ENCODE assay signal across 8 mouse cellular contexts in genomic region chr19:58942841-58943828, GRCm38 (mm10). TPM values are rescaled to one million over a fixed set of nuclear protein-coding genes. Genes with fewer than 3 reads are reported as not detected.
DNase-seq lines count a peak whose midpoint lies in the region; ATAC-seq and TF ChIP-seq lines count a peak whose summit lies in the region.

Eno4 (plus strand) TSS chr19:58943425.
Hspa12a (minus strand) TSS chr19:58943654.

- peak within 1 kb of the TSS; percentile 96 for H3K4me2 ChIP-seq in embryonic facial prominence, embryonic 15.5 days (replicated peaks)
- peak within 1 kb of the TSS; percentile 98 for H3K4me2 ChIP-seq in heart, embryonic 11.5 days
- peak within 1 kb of the TSS; percentile 96 for H3K4me2 ChIP-seq in kidney, embryonic 16.5 days (replicated peaks; ENCODE audit: low read depth, low read length)
- H3K4me2 ChIP-seq in myocyte (ENCODE audit: low read depth): peak within 1 kb of the TSS; percentile 75

- peak within 1 kb of the TSS; percentile 61 for H3K4me3 ChIP-seq in bone marrow, adult 2 months (replicated peaks; ENCODE audit: control insufficient read depth, low read depth, low read length)
- H3K4me3 ChIP-seq in embryonic facial prominence, embryonic 15.5 days (replicated peaks): peak within 1 kb of the TSS; percentile 67
- peak within 1 kb of the TSS; percentile 69 for H3K4me3 ChIP-seq in heart, embryonic 11.5 days (ENCODE audit: low read depth, low read length)
- H3K4me3 ChIP-seq in kidney, embryonic 16.5 days (ENCODE audit: low read length): peak within 1 kb of the TSS; percentile 67
- peak within 1 kb of the TSS; percentile 76 for H3K4me3 ChIP-seq in liver, adult 2 months (ENCODE audit: insufficient read depth, low read depth, low read length)
- H3K4me3 ChIP-seq in myocyte: peak within 1 kb of the TSS; percentile 83

- peak within 1 kb of the TSS; percentile 17 for H3ac ChIP-seq in myocyte (ENCODE audit: control insufficient read depth, insufficient read length)

- peak; percentile 97 for DNase-seq in 3T3-L1 (ENCODE audit: low read depth, low spot score)
- DNase-seq in liver, adult 2 months (ENCODE audit: extremely low read depth, low read depth, low spot score): peak; percentile 75
- DNase-seq in splenic B cell, adult 2 months (ENCODE audit: low read depth, low spot score): peak; percentile 94

- ATAC-seq in embryonic facial prominence, embryonic 15.5 days (ENCODE audit: insufficient number of reproducible peaks, low FRiP score, low TSS enrichment, low read depth): peak; percentile 98
- ATAC-seq in heart, embryonic 11.5 days (replicated peaks; ENCODE audit: insufficient number of reproducible peaks, low FRiP score, low TSS enrichment): peak; percentile 95
- ATAC-seq in kidney, embryonic 16.5 days (ENCODE audit: low FRiP score, low TSS enrichment): peak; percentile 97

- WGBS in bone marrow, adult 2 months: under 1% methylated on average over 65 of the region's 65 CpGs
- WGBS in embryonic facial prominence, embryonic 15.5 days: under 1% methylated on average over 65 of the region's 65 CpGs
- WGBS in heart, embryonic 11.5 days (ENCODE audit: insufficient replicate concordance): under 1% methylated on average over 61 of the region's 65 CpGs
- WGBS in kidney, embryonic 16.5 days: under 1% methylated on average over 65 of the region's 65 CpGs
- 1% methylated on average over 65 of the region's 65 CpGs for WGBS in liver, adult 2 months

- no peaks in the 10 kb centered on the region; the same call in 1 of the 2 replicates for H3K4me1 ChIP-seq in bone marrow, adult 2 months (ENCODE audit: control insufficient read depth, insufficient read depth, low read length)
- H3K4me1 ChIP-seq in embryonic facial prominence, embryonic 15.5 days: peaks cover 13% of the 10 kb centered on the region
- H3K4me1 ChIP-seq in heart, embryonic 11.5 days (ENCODE audit: control insufficient read depth, insufficient read depth, low read length): peaks cover 5% of the 10 kb centered on the region; the same call in 1 of the 2 replicates
- H3K4me1 ChIP-seq in kidney, embryonic 16.5 days (ENCODE audit: insufficient read depth, low read length): peaks cover 11% of the 10 kb centered on the region
- peaks cover 2% of the 10 kb centered on the region; the same call in 1 of the 2 replicates for H3K4me1 ChIP-seq in liver, adult 2 months (ENCODE audit: control insufficient read depth, insufficient read depth, low read length)

- H3K9me3 ChIP-seq in embryonic facial prominence, embryonic 15.5 days (replicated peaks): no peaks in the 10 kb centered on the region
- no peaks in the 10 kb centered on the region for H3K9me3 ChIP-seq in heart, embryonic 11.5 days (replicated peaks; ENCODE audit: control insufficient read depth, low read length)
- H3K9me3 ChIP-seq in kidney, embryonic 16.5 days (ENCODE audit: low read length): no peaks in the 10 kb centered on the region

- TF ChIP-seq CTCF in bone marrow, adult 2 months (IDR thresholded peaks at IDR 0.05; ENCODE audit: control insufficient read depth, insufficient read depth, low read length): no peak
- TF ChIP-seq CTCF in liver, adult 2 months (IDR thresholded peaks at IDR 0.05; ENCODE audit: low read depth, low read length): no peak

- H3K79me2 ChIP-seq in liver, adult 2 months (ENCODE audit: control insufficient read depth, insufficient read depth, low read length): no peaks in the 10 kb centered on the region
- H3K79me2 ChIP-seq in myocyte (ENCODE audit: control insufficient read depth, insufficient read depth): no peaks in the 10 kb centered on the region

- no peak within 1 kb of the TSS for H3K27ac ChIP-seq in bone marrow, adult 2 months (ENCODE audit: control insufficient read depth, insufficient read depth, low read depth, low read length, poor library complexity)
- H3K27ac ChIP-seq in embryonic facial prominence, embryonic 15.5 days (replicated peaks): peak within 1 kb of the TSS; percentile 70
- H3K27ac ChIP-seq in heart, embryonic 11.5 days (ENCODE audit: low read depth, low read length): peak within 1 kb of the TSS; percentile 63; the same call in 1 of the 2 replicates
- peak within 1 kb of the TSS; percentile 74 for H3K27ac ChIP-seq in kidney, embryonic 16.5 days (ENCODE audit: low read length)
- H3K27ac ChIP-seq in liver, adult 2 months (replicated peaks; ENCODE audit: insufficient read depth, low read depth, low read length): no peak within 1 kb of the TSS

- no peaks in the 10 kb centered on the region for H3K27me3 ChIP-seq in embryonic facial prominence, embryonic 15.5 days
- H3K27me3 ChIP-seq in heart, embryonic 11.5 days (ENCODE audit: control insufficient read depth, insufficient read depth, low read length): no peaks in the 10 kb centered on the region
- H3K27me3 ChIP-seq in kidney, embryonic 16.5 days (ENCODE audit: insufficient read depth, low read length): no peaks in the 10 kb centered on the region; the same call in 1 of the 2 replicates
- H3K27me3 ChIP-seq in liver, adult 2 months (ENCODE audit: control insufficient read depth, insufficient read depth, low read length): no peaks in the 10 kb centered on the region
- H3K27me3 ChIP-seq in myocyte (ENCODE audit: control insufficient read depth, insufficient read depth, insufficient read length): no peaks in the 10 kb centered on the region
- no peaks in the 10 kb centered on the region for H3K27me3 ChIP-seq in splenic B cell, adult 2 months (ENCODE audit: control insufficient read depth, insufficient read depth, low read length, poor library complexity, severe bottlenecking)

- no peaks in the 10 kb centered on the region for H3K36me3 ChIP-seq in embryonic facial prominence, embryonic 15.5 days
- H3K36me3 ChIP-seq in heart, embryonic 11.5 days (ENCODE audit: control insufficient read depth, insufficient read depth, low read length): no peaks in the 10 kb centered on the region
- H3K36me3 ChIP-seq in kidney, embryonic 16.5 days (ENCODE audit: insufficient read depth, low read length): no peaks in the 10 kb centered on the region
- H3K36me3 ChIP-seq in liver, adult 2 months (ENCODE audit: control insufficient read depth, insufficient read depth, low read length): no peaks in the 10 kb centered on the region
- H3K36me3 ChIP-seq in myocyte (ENCODE audit: control insufficient read depth, insufficient read depth): no peaks in the 10 kb centered on the region
- no peaks in the 10 kb centered on the region for H3K36me3 ChIP-seq in splenic B cell, adult 2 months (ENCODE audit: control insufficient read depth, insufficient read depth, low read length, poor library complexity, severe bottlenecking)

- H3K9ac ChIP-seq in embryonic facial prominence, embryonic 15.5 days: peak within 1 kb of the TSS; percentile 58
- H3K9ac ChIP-seq in heart, embryonic 11.5 days (ENCODE audit: low read depth, low read length): peak within 1 kb of the TSS; percentile 86
- peak within 1 kb of the TSS; percentile 83 for H3K9ac ChIP-seq in kidney, embryonic 16.5 days (replicated peaks; ENCODE audit: low read length)
- peak within 1 kb of the TSS; percentile 52 for H3K9ac ChIP-seq in liver, adult 2 months (ENCODE audit: low read depth, low read length)

- TF ChIP-seq POLR2A in bone marrow, adult 2 months (IDR thresholded peaks at IDR 0.05; ENCODE audit: borderline replicate concordance, control insufficient read depth, low read depth, low read length): peak; percentile 40; the same call in 1 of the 2 replicates
- TF ChIP-seq POLR2A in liver, adult 2 months (IDR thresholded peaks at IDR 0.05; ENCODE audit: extremely low read depth, insufficient read depth, low read length): peak; percentile 67
- TF ChIP-seq POLR2A in myocyte (IDR thresholded peaks at IDR 0.05; ENCODE audit: insufficient read length, low read depth): peak; percentile 92

TF ChIP-seq in myocyte, 11 proteins besides CTCF, POLR2A, EP300 and RAD21:
- TF ChIP-seq REST (IDR thresholded peaks at IDR 0.05; ENCODE audit: insufficient read depth, insufficient read length) (no peak), MYOD1 (IDR thresholded peaks at IDR 0.05; ENCODE audit: control insufficient read depth in 1 of 3, insufficient read length in 2 of 3, low read depth in 2 of 3) (peak in 1 of 3 experiments; percentile 38), E2F4 (IDR thresholded peaks at IDR 0.05; ENCODE audit: insufficient read depth) (no peak), MYOG (IDR thresholded peaks at IDR 0.05; ENCODE audit: control insufficient read depth in 1 of 3, insufficient read depth in 1 of 3, insufficient read length in 2 of 3, low read depth in 2 of 3) (peak in 1 of 3 experiments; percentile 21), POLR2AphosphoS2 (IDR thresholded peaks at IDR 0.05; ENCODE audit: insufficient read length, low read depth) (peak; percentile 91)

RNA-seq across cellular contexts. Expression of gene Eno4, which starts in this region (rescaled TPM):
- not detected in 2 replicates for polyA plus RNA-seq in bone marrow, adult 2 months (2011; ENCODE audit: insufficient read depth, insufficient read length, low replicate concordance, missing spikeins)
- 2.0 and 4.2 TPM in 2 replicates for polyA plus RNA-seq in embryonic facial prominence, embryonic 15.5 days (2015; fragmentation: Nextera tagmentation; extraction: Ambion mirVana)
- polyA plus RNA-seq in heart, embryonic 11.5 days (2014; fragmentation: Nextera tagmentation; extraction: Ambion mirVana): 0.35 and 0.42 TPM in 2 replicates
- polyA plus RNA-seq in kidney, embryonic 16.5 days (2015; fragmentation: Nextera tagmentation; extraction: Ambion mirVana): 0.64 and 0.85 TPM in 2 replicates
- total RNA-seq in liver, adult 2 months (2014; rRNA removed): not detected in 2 replicates
- polyA plus RNA-seq in liver, adult 2 months (2012; rRNA removed): 0.05 TPM in 1 of 2 replicates, not detected in the other
- polyA plus RNA-seq in myocyte (2012; fragmentation: generic; extraction: Trizol): 0.13 TPM

RNA-seq across cellular contexts. Expression of gene Hspa12a, which starts in this region (rescaled TPM):
- polyA plus RNA-seq in bone marrow, adult 2 months (2011; ENCODE audit: insufficient read depth, insufficient read length, low replicate concordance, missing spikeins): 0.92 and 2.3 TPM in 2 replicates
- 5.7 and 6.0 TPM in 2 replicates for polyA plus RNA-seq in embryonic facial prominence, embryonic 15.5 days (2015; fragmentation: Nextera tagmentation; extraction: Ambion mirVana)
- 4.0 and 4.6 TPM in 2 replicates for polyA plus RNA-seq in heart, embryonic 11.5 days (2014; fragmentation: Nextera tagmentation; extraction: Ambion mirVana)
- polyA plus RNA-seq in kidney, embryonic 16.5 days (2015; fragmentation: Nextera tagmentation; extraction: Ambion mirVana): 18.1 TPM in 2 replicates
- 1.0 and 1.1 TPM in 2 replicates for total RNA-seq in liver, adult 2 months (2014; rRNA removed)
- polyA plus RNA-seq in liver, adult 2 months (2012; rRNA removed): 0.93 and 1.1 TPM in 2 replicates
- 6.6 TPM for polyA plus RNA-seq in myocyte (2012; fragmentation: generic; extraction: Trizol)

Comparison
In these comparisons a context has a peak if more than half of its experiments do, and no peak if none do; other contexts are left out.
1. H3K27ac ChIP-seq: peak in embryonic facial prominence, embryonic 15.5 days (single experiment), heart, embryonic 11.5 days (single experiment) and kidney, embryonic 16.5 days (single experiment); none in bone marrow, adult 2 months (single experiment) and liver, adult 2 months (single experiment).
2. POLR2A ChIP-seq: peak in every context shown above with its lines; median percentile 92 in myocyte; 67 in liver, adult 2 months; 40 in bone marrow, adult 2 months.
3. Peak in every context shown above with its lines, with median percentiles within 50 percentile points of each other: DNase-seq, H3K4me3 ChIP-seq, ATAC-seq, H3K4me2 ChIP-seq and H3K9ac ChIP-seq.